Mouse (Mus musculus) liver, embryonic 12.5 days (tissue): ENCODE data around the gene Wasf2. TPM values are rescaled to one million over a fixed set of nuclear protein-coding genes. Genes with fewer than 3 reads are reported as not detected.

Experiments used
- ATAC-seq: fragments of 200-750 bp; cut with Nextera tagmentation; 2 replicates; pipeline ENCODE4 v1.8.0; 2017; ENCODE audit warnings: moderate number of reproducible peaks, mild to moderate bottlenecking, moderate library complexity
- H3K27ac ChIP-seq: fragments of 300-500 bp; sonication (generic); 2 replicates; pipeline ENCODE4 v1.5.1; 2016; ENCODE audit warnings: mild to moderate bottlenecking
- H3K27me3 ChIP-seq: fragments of 300-500 bp; sonication (generic); replicated peaks from 2 replicates; pipeline ENCODE4 v1.6.1; 2016; ENCODE audit warnings: mild to moderate bottlenecking, moderate library complexity
- H3K36me3 ChIP-seq: fragments of 300-500 bp; sonication (generic); 2 replicates; pipeline ENCODE4 v1.6.1; 2016; ENCODE audit warnings: mild to moderate bottlenecking, moderate library complexity
- H3K4me1 ChIP-seq: fragments of 300-500 bp; sonication (generic); 2 replicates; pipeline ENCODE4 v1.6.1; 2016
- H3K4me2 ChIP-seq: fragments of 300-500 bp; sonication (generic); 2 replicates; pipeline ENCODE4 v1.6.1; 2016; ENCODE audit warnings: mild to moderate bottlenecking, moderate library complexity
- H3K4me3 ChIP-seq: fragments of 300-500 bp; sonication (generic); 2 replicates; pipeline ENCODE4 v1.5.1; 2016; ENCODE audit warnings: mild to moderate bottlenecking, moderate library complexity
- H3K9ac ChIP-seq: fragments of 300-500 bp; sonication (generic); 2 replicates; pipeline ENCODE4 v1.6.1; 2016; ENCODE audit warnings: mild to moderate bottlenecking, moderate library complexity
- H3K9me3 ChIP-seq: fragments of 300-500 bp; sonication (generic); replicated peaks from 2 replicates; pipeline ENCODE4 v1.6.1; 2016; ENCODE audit warnings: mild to moderate bottlenecking, moderate library complexity
- WGBS: fragments of 180-500 bp; shearing (Covaris S2); methylation state at CpG from one replicate; pipeline ENCODE4 v1.1.7; 2016; ENCODE audit not compliant: insufficient replicate concordance; 5-methylcytosine and 5-hydroxymethylcytosine counted together
- polyA plus RNA-seq: library from polyadenylated mRNA; unstranded; fragments of >200 nt; fragmentation: Nextera tagmentation; extraction: Ambion mirVana; gene quantifications from 2 replicates; pipeline ENCODE4 v1.2.1, GENCODE M21; 2016

Wasf2 gene
- polyA plus RNA-seq, 1 experiment from 2014 or later, result 35.9 TPM

DNA sequence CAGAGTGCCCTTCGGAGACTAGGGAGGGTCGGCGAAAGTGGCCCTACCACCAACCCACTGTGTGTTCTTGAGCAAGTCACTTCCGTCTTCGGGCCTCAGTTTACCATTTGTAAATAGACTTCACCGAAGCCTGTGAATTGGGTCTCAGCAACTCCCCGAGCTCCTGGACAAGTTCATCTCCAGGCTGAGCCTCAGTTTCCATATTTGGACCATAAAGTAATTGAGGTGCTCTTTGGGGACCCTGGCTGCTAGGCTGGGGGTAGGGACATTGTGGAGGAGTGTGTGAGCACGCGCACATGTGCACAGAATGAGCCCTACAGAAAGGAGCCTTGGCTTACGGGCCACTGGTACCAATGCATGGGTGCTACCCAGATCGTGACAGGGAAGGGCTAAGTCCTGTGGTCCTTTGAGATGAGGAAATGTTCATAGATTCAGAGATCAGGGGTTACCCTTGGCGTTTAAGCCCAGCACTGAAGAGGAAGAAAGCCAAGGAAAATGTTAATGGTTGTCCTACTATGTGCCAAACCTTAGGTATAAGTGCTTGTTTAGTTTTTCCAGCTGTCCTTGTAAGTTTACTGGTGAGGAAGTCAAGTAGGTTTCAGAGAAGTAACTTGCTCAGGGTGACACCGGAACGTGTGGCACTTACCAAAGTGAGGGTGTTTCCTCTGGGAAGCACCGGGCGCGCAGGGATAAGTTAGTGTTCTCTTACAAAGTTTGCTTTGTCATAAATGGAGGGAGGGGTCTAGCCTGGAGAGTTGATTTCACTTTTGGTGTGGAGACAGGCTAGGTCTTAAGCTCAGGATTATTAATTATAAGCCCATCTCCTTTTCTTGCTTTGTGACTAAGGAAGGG is 811 bp downstream of the Wasf2 start:
- Histone ChIP-seq H3K4me3 (peak overlapping the region; percentile 95), H3K27ac (peak overlapping the region; percentile 88), H3K4me2 (peak overlapping the region; percentile 88), H3K36me3 (peaks cover 15% of the 10 kb centered on the region), H3K27me3 (no peaks in the 10 kb centered on the region), H3K9me3 (no peaks in the 10 kb centered on the region), H3K4me1 (peaks cover 41% of the 10 kb centered on the region), H3K9ac (peak overlapping the region; percentile 96)
- WGBS, result under 1% methylated on average over 17 of the region's 17 CpGs
- ATAC-seq, result peak; percentile 38; the same call in 1 of the 2 replicates

- 8% methylated on average over 6 of the region's 6 CpGs for WGBS
- Histone ChIP-seq H3K27me3 (no peaks in the 10 kb centered on the region), H3K9ac (peak overlapping the region; percentile 96), H3K4me3 (peak overlapping the region; percentile 95), H3K9me3 (no peaks in the 10 kb centered on the region), H3K27ac (peak overlapping the region; percentile 88), H3K4me2 (peak overlapping the region; percentile 88), H3K4me1 (peaks cover 44% of the 10 kb centered on the region), H3K36me3 (peaks cover 15% of the 10 kb centered on the region)
- ATAC-seq, result no peak
Measured at GRCm38 (mm10) chr4:133132027-133132426, 1.7 kb downstream of the Wasf2 start.

GRCm38 (mm10) chr4:133136946-133137345 is 6.6 kb downstream of the Wasf2 start:
- 54% methylated on average over 1 of the region's 1 CpGs for WGBS
- H3K4me3 ChIP-seq, result no peak overlapping the region
- no peak for ATAC-seq
- no peak overlapping the region for H3K9ac ChIP-seq
- no peaks in the 10 kb centered on the region for H3K9me3 ChIP-seq
- peaks cover 44% of the 10 kb centered on the region for H3K36me3 ChIP-seq
- no peak overlapping the region for H3K4me2 ChIP-seq
- H3K27me3 ChIP-seq, result no peaks in the 10 kb centered on the region
- H3K27ac ChIP-seq, result no peak overlapping the region
- H3K4me1 ChIP-seq, result peaks cover 34% of the 10 kb centered on the region

DNA sequence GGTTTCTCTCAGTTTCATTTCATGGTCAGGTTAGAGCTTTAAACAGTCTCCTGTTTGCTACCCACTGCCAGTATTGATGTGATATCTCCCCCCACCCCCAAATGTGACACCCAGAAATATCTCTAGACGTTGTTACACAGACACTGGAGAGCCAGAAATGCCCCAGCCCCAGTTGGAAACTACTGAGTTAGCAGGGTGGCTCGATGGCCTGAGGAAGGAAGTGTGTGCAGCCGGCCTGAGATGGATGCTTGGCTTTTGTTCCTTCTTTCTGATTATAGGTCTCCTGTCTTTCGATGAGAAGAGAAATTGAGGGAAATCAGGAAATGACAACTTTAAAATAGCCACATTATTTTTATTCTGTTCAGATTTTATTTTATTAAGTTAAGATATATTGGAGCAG is 8.7 kb downstream of the Wasf2 start:
- Histone ChIP-seq H3K9me3 (no peaks in the 10 kb centered on the region), H3K9ac (no peak overlapping the region), H3K36me3 (peaks cover 39% of the 10 kb centered on the region), H3K4me3 (no peak overlapping the region), H3K27ac (peak overlapping the region; percentile 37; the same call in 1 of the 2 replicates), H3K4me2 (no peak overlapping the region), H3K27me3 (no peaks in the 10 kb centered on the region), H3K4me1 (peaks cover 33% of the 10 kb centered on the region)
- no peak for ATAC-seq
- 37% methylated on average over 4 of the region's 4 CpGs for WGBS

GRCm38 (mm10) chr4:133155006-133155405 is 24.7 kb downstream of the Wasf2 start:
- Histone ChIP-seq H3K4me3 (no peak overlapping the region), H3K4me1 (peaks cover 39% of the 10 kb centered on the region), H3K27me3 (no peaks in the 10 kb centered on the region), H3K36me3 (peaks cover 12% of the 10 kb centered on the region; the same call in 1 of the 2 replicates), H3K9me3 (no peaks in the 10 kb centered on the region), H3K9ac (no peak overlapping the region), H3K27ac (no peak overlapping the region), H3K4me2 (no peak overlapping the region)
- no peak for ATAC-seq
- WGBS, result 82% methylated on average over 5 of the region's 5 CpGs

GRCm38 (mm10) chr4:133155726-133156125 is 25.4 kb downstream of the Wasf2 start:
- Histone ChIP-seq H3K4me1 (peaks cover 38% of the 10 kb centered on the region), H3K9me3 (no peaks in the 10 kb centered on the region), H3K27ac (no peak overlapping the region), H3K4me2 (no peak overlapping the region), H3K4me3 (no peak overlapping the region), H3K9ac (no peak overlapping the region), H3K27me3 (no peaks in the 10 kb centered on the region), H3K36me3 (peaks cover 18% of the 10 kb centered on the region)
- WGBS, result 62% methylated on average over 6 of the region's 6 CpGs
- ATAC-seq, result no peak

GRCm38 (mm10) chr4:133156422-133156821 is 26.1 kb downstream of the Wasf2 start:
- H3K9me3 ChIP-seq, result no peaks in the 10 kb centered on the region
- no peak for ATAC-seq
- H3K4me3 ChIP-seq, result no peak overlapping the region
- H3K27ac ChIP-seq, result no peak overlapping the region
- WGBS, result 71% methylated on average over 4 of the region's 4 CpGs
- no peak overlapping the region for H3K4me2 ChIP-seq
- no peaks in the 10 kb centered on the region for H3K27me3 ChIP-seq
- H3K36me3 ChIP-seq, result peaks cover 22% of the 10 kb centered on the region
- no peak overlapping the region for H3K9ac ChIP-seq
- peaks cover 38% of the 10 kb centered on the region for H3K4me1 ChIP-seq

- H3K36me3 ChIP-seq, result peaks cover 22% of the 10 kb centered on the region
- H3K27me3 ChIP-seq, result no peaks in the 10 kb centered on the region
- 81% methylated on average over 10 of the region's 10 CpGs for WGBS
- H3K9ac ChIP-seq, result no peak overlapping the region
- H3K4me3 ChIP-seq, result no peak overlapping the region
- no peaks in the 10 kb centered on the region for H3K9me3 ChIP-seq
- H3K4me1 ChIP-seq, result peaks cover 38% of the 10 kb centered on the region
- H3K27ac ChIP-seq, result no peak overlapping the region
- no peak for ATAC-seq
- H3K4me2 ChIP-seq, result no peak overlapping the region
Measured at GRCm38 (mm10) chr4:133156831-133157230, 26.5 kb downstream of the Wasf2 start.

DNA sequence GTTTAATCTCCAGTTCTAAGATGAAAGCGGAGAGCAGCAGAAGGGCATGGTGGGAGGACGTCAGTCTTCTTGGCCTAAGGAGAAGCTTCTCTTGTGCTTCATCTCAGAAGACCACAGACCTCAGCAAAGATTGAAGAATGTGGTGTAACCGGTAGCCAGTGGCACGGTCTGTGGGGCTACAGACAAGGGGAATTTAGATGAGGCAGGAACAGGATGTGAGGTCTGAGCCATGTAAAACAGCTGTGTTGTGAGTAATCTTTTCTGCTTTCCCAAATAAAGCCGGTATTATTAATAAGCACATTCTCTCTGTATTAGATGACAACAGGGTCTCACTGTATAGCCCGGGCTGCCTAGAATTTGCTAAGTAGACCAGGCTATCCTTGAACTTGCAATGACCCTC is 28.8 kb downstream of the Wasf2 start:
- 53% methylated on average over 6 of the region's 6 CpGs for WGBS
- Histone ChIP-seq H3K4me3 (no peak overlapping the region), H3K27me3 (no peaks in the 10 kb centered on the region), H3K36me3 (peaks cover 23% of the 10 kb centered on the region), H3K9ac (no peak overlapping the region), H3K4me1 (peaks cover 31% of the 10 kb centered on the region), H3K4me2 (no peak overlapping the region), H3K9me3 (no peaks in the 10 kb centered on the region), H3K27ac (0 out of 2 replicates have a peak overlapping the region, but pooled peaks have one; percentile 4)
- ATAC-seq, result no peak

DNA sequence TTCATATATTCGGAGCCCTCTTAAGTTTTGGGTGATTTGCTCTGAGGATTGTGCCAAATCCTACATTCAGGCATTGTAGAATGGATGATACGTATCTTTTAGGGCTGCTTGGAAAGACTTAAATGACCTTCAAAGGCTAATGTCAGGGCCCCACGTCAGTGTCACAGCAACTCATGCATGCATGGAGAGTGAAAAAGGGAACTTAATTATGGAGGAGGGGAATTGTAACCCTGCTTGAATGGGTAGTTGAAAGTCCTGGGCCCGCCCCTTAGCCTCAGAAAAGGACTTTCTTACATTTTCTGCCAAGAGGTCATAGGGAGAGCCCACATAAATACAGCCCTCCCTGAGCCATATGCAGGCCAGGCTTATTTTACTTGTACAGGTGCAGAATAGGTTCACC is 29.3 kb downstream of the Wasf2 start:
- H3K4me3 ChIP-seq, result no peak overlapping the region
- no peaks in the 10 kb centered on the region for H3K27me3 ChIP-seq
- WGBS, result 74% methylated on average over 4 of the region's 4 CpGs
- H3K36me3 ChIP-seq, result peaks cover 28% of the 10 kb centered on the region
- no peak overlapping the region for H3K9ac ChIP-seq
- H3K4me2 ChIP-seq, result no peak overlapping the region
- no peak for ATAC-seq
- no peaks in the 10 kb centered on the region for H3K9me3 ChIP-seq
- H3K4me1 ChIP-seq, result peaks cover 31% of the 10 kb centered on the region
- no peak overlapping the region for H3K27ac ChIP-seq

- Histone ChIP-seq H3K4me3 (no peak overlapping the region), H3K4me1 (peaks cover 32% of the 10 kb centered on the region), H3K27ac (no peak overlapping the region), H3K4me2 (no peak overlapping the region), H3K27me3 (no peaks in the 10 kb centered on the region), H3K9me3 (no peaks in the 10 kb centered on the region), H3K36me3 (peaks cover 33% of the 10 kb centered on the region), H3K9ac (no peak overlapping the region)
- no peak for ATAC-seq
- 86% methylated on average over 8 of the region's 8 CpGs for WGBS
Measured at GRCm38 (mm10) chr4:133160211-133160610, 29.9 kb downstream of the Wasf2 start.

DNA sequence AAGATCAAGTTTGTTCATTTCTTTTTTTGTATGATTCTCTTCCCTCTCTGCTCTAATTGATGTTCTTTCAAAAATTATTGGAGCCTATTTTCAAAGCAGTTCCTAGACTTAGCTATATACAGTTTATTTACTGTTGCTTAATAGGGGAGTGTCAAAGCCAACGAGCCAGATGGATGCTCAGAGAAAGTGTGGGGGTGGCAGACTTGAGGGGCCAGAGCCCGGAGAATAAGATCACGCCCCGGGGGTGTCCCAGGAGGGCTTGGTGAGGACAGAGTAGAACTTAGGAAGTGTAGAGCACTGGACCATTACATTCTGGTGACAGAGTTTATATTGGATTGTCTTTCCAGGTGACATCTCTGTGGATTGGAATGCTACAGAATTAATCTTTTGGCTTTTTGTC is 30.5 kb downstream of the Wasf2 start:
- H3K4me2 ChIP-seq, result no peak overlapping the region
- WGBS, result 72% methylated on average over 4 of the region's 4 CpGs
- peaks cover 33% of the 10 kb centered on the region for H3K36me3 ChIP-seq
- no peak overlapping the region for H3K4me3 ChIP-seq
- H3K27me3 ChIP-seq, result no peaks in the 10 kb centered on the region
- peaks cover 31% of the 10 kb centered on the region for H3K4me1 ChIP-seq
- H3K9me3 ChIP-seq, result no peaks in the 10 kb centered on the region
- ATAC-seq, result no peak
- H3K9ac ChIP-seq, result no peak overlapping the region
- H3K27ac ChIP-seq, result no peak overlapping the region
